Mouse (Mus musculus): ENCODE data around the gene Vps50.
A peak's percentile ranks its signal among the peaks of the same experiment; 100 is the strongest.
"Not testable (repeated sequence)": the region's sequence is repeated elsewhere in the genome, so short reads cannot be mapped to it uniquely, and the experiment has no call there.

The Vps50 gene

DNA sequence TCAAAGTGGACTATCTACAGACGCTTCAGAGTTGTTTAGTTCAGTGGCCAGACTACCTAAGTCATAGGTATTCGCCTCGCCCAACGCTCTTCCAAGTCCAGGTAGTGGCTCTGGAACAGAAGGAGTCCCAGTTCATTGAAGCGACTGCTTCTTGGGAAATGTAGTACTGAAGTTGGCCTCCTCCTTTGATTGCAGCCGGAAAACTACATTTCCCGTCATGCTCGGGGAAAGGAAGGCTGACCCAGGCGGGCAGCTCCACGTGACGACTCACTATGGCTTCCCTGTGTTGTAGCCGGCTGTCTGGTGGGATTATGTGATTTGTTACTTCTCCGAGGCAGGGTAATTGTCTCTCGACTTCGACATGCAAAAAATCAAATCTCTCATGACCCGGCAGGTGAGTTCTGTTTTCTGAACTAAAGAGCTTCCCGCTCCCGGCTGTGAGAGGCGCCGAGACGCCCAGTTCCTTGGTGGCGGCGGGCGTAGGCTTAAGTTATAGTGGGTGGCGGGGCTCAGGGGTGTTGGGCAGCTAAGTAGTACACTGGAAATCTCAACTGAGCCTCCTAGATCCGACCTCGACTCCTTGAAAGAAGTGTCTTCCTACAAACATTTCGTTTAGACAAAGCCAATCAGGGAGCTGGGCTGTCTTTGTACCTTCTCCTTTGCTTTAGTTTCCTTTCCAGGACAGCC is at the start of gene Vps50, which contains the start of gene Hepacam2:
Gene Vps50 (plus strand): TSS at position 221 of the 687 bp plus-strand sequence.
Gene Hepacam2 (minus strand): TSS at position 137 of the 687 bp plus-strand sequence.
- peak; percentile 96 for DNase-seq (ENCODE audit: low read depth, low spot score)

- DNase-seq (ENCODE audit: low read depth, low spot score) = no peak
Observed at GRCm38 (mm10) chr6:3454421-3454820, 43.8 kb upstream of the Vps50 start.

- DNase-seq (ENCODE audit: low read depth, low spot score) = no peak
Observed at GRCm38 (mm10) chr6:3455944-3456536, 42.1 kb upstream of the Vps50 start.

- DNase-seq (ENCODE audit: low read depth, low spot score) = no peak
Observed at GRCm38 (mm10) chr6:3463026-3463425, 35.2 kb upstream of the Vps50 start.

DNA sequence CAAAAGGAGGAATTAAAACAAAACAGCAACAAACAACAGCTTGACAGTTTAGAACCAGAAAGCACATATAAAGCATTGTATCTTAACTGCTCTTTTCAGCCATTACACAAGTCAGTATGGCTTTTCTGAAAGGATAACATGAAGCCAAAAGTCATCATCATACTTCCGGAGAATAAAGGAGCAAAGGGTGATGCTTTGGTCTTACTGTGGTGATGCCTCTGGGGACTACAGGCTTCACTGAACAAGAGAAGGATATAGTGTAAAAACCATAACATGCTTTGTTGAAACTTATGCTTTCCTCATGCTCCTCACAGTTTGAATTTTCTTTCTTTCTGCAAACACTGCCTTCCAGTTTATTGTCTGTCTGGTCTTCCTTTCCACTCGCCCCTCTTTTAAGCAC is 34.6 kb upstream of the Vps50 start:
- no peak for DNase-seq (ENCODE audit: low read depth, low spot score)

- DNase-seq (ENCODE audit: low read depth, low spot score) = no peak
Observed at GRCm38 (mm10) chr6:3468627-3469026, 29.6 kb upstream of the Vps50 start.

- DNase-seq (ENCODE audit: low read depth, low spot score) = no peak
Observed at GRCm38 (mm10) chr6:3470706-3471105, 27.5 kb upstream of the Vps50 start.

GRCm38 (mm10) chr6:3476299-3476698 is 21.9 kb upstream of the Vps50 start:
- no peak for DNase-seq (ENCODE audit: low read depth, low spot score)

- DNase-seq (ENCODE audit: low read depth, low spot score) = no peak
Observed at GRCm38 (mm10) chr6:3479853-3480252, 18.3 kb upstream of the Vps50 start.

DNA sequence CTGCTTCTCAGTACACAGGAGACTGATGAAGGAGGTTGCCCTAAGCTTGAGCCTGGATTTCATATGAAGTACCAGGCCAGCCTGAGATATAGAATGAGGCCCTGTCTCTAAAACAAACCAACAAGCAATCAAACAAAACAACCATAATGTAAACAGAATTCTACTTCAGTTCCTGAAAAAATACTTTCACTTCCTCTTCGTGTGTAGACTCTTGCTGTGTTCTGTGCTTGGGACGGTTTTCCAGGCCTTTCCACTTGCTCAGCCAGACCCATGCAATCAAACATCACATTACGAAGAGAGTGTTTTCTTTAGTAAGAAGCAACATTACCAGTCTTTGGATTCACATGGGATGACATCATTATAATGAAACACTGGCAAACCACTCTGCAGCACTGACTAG is 16.5 kb upstream of the Vps50 start:
- no peak for DNase-seq (ENCODE audit: low read depth, low spot score)

GRCm38 (mm10) chr6:3485133-3485532 is 13.0 kb upstream of the Vps50 start:
- no peak for DNase-seq (ENCODE audit: low read depth, low spot score)

- no peak for DNase-seq (ENCODE audit: low read depth, low spot score)
Observed at GRCm38 (mm10) chr6:3487355-3487754, 10.8 kb upstream of the Vps50 start.

DNA sequence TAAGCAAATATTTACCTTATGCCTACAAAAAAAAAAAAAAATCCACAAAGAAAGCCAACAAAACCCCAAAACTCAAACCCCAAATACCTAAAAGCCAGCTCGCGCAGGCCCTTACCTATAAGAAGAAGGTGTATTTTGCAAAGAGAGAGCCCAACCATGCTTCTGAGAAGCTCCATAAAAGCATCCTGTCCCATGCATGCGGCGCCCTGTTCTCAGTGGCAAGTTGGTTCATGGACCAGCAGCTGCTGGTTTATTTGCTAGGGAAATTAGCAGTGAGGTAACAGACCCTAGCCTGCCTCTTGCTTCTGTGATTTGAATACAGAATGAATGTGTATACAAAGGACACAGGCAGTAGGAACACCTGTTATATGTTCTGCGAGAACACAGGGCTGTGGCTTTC is 3.9 kb upstream of the Vps50 start:
- DNase-seq (ENCODE audit: low read depth, low spot score) = no peak

DNA sequence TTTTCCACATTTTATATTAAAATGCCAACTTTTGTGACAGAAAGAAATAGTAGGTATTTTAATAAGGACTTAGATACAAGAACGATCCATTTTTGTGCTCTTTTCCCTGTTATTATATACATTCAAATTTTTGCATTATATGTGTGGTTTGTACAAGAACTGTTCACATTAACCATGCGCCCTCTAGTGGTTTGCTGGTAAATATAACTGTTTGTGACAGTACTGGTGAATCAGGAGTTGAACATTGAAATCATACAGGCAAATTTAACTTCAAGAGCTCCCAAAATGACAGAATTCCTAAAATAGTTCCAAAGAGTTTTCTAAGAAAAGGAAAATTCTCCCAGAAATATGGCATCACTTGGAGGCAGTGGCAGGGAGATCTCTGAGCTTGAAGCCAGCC is 2.0 kb upstream of the Vps50 start:
- DNase-seq (ENCODE audit: low read depth, low spot score) = peak; percentile 28

- no peak for DNase-seq (ENCODE audit: low read depth, low spot score)
Observed at GRCm38 (mm10) chr6:3500286-3500685, 2.1 kb downstream of the Vps50 start.

DNA sequence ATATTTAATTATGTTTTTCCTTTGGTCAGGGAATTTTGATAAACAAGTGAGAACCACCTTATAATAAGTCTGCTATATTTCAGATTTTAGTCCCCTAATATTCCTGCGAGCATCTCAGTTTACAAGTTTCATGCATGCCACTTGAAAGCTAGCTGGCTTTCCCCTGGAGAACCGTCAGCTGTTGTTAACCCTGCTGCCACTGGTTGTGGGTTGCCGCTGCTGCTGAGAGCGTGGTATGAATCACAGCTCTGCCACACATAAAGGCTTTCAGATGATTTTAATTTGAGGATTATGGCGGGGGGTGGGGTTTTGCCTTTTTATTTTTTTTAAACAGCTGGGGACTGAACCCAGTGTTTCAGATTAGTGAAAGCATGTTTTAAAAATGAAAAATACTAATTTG is 7.1 kb downstream of the Vps50 start:
- DNase-seq (ENCODE audit: low read depth, low spot score) = no peak

GRCm38 (mm10) chr6:3507078-3507477 is 8.9 kb downstream of the Vps50 start:
- no peak for DNase-seq (ENCODE audit: low read depth, low spot score)

DNA sequence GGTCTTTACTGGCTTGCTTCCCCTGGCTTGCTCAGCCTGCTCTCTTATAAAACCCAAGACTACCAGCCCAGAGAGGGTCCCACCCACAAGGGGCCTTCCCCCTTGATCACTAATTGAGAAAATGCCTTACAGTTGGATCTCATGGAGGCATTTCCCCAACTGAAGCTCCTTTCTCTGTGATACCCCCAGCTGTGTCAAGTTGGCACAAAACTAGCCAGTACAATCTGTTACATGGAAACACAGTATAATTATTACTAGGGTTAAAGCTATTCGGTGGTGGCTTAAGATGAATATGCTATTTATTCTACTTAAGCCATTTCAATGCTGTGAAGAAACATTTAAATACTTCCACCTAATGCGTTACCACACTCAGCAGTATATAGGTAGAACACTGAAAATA is 10.0 kb downstream of the Vps50 start:
- not testable (repeated sequence) for DNase-seq (ENCODE audit: low read depth, low spot score)

- peak; percentile 43 for DNase-seq (ENCODE audit: low read depth, low spot score)
Observed at GRCm38 (mm10) chr6:3509782-3510181, 11.6 kb downstream of the Vps50 start.

- no peak for DNase-seq (ENCODE audit: low read depth, low spot score)
Observed at GRCm38 (mm10) chr6:3511116-3511515, 12.9 kb downstream of the Vps50 start.

DNA sequence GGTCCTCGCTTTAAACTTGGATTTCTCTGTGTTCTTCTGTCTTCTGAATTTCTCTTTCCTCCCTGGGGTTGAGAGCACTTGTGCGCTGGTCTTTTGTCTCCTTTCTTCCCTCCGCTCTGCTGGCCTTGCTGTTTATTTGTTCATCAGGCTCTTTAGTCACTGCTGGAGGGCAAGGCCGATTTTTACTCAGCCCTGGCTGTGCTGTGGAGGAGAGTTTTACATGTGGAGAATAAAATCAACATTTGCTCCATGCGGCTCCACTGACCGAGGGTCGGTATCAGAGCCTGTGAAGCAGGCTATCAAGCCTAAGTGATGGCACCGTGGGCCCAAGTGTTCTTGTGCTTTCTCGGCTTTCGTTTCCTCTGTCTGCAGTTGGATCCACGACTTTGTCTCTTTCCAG is 13.4 kb downstream of the Vps50 start:
- DNase-seq (ENCODE audit: low read depth, low spot score) = no peak

DNA sequence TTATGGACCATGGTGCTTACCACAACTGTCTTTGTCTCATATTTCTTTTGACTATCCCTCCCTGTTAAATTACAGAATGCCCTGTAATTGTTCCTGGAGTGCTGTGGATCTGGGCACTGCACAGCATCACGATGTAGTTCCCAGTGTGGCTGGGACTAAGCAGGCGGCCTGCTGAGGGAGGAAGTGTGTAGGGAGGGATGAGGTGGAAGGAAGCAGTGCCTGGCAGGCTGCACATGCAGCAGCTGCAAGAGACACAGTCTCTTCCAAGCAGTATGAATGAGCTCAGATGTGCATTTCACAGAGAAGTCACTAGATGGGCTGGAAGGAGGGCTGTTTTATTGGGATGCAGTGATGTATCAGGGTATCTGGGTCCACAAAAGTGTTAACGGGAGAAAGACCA is 14.4 kb downstream of the Vps50 start:
- DNase-seq (ENCODE audit: low read depth, low spot score) = no peak

DNA sequence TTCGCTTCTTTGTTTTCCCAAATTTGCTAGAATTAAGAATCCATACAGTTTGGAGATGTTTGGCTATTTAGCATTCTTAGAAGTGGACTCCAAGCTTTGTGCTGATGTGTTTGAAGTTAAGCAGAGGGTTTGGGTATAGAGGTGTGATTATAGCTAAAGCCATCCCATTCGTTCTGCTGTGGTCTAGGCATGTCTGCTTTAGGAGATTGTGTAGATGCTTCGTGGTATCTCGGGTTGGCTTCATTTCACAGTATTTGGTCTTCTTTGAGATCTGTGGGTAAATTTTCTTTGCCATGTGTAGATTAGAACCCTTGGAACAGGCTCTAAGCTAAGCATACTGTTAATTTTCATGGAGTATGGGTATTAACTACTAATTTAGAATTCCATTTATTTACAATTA is 30.0 kb downstream of the Vps50 start:
- DNase-seq (ENCODE audit: low read depth, low spot score) = no peak

- DNase-seq (ENCODE audit: low read depth, low spot score) = no peak
Observed at GRCm38 (mm10) chr6:3531445-3531844, 33.3 kb downstream of the Vps50 start.
